ENCODE assay signal across 9 mouse cellular contexts in genomic region chr4:142079629-142080486, GRCm38 (mm10). TPM values are rescaled to one million over a fixed set of nuclear protein-coding genes. Genes with fewer than 3 reads are reported as not detected.
A peak's percentile ranks its signal among the peaks of the same experiment; 100 is the strongest.
DNase-seq lines count a peak whose midpoint lies in the region; ATAC-seq and TF ChIP-seq lines count a peak whose summit lies in the region.
"Had no signal": no experiment of that assay in that cellular context is flagged by ENCODE, and none has a peak within 500 bp of the region (broad histone marks: within the 10 kb centered on the region; RNA-seq: fewer than 3 reads in every experiment).

No protein-coding gene starts in this region.

- WGBS in heart, embryonic 12.5 days = 58% methylated on average over 14 of the region's 14 CpGs
- 36% methylated on average over 14 of the region's 14 CpGs for WGBS in macrophage (ENCODE audit: missing documents)

- peaks cover 64% of the 10 kb centered on the region for H3K4me1 ChIP-seq in heart, embryonic 12.5 days (replicated peaks)
- H3K4me1 ChIP-seq in cortical plate, adult 2 months (ENCODE audit: control insufficient read depth, insufficient read depth, low read length) = no peaks in the 10 kb centered on the region; the same call in 1 of the 2 replicates

- no peaks in the 10 kb centered on the region for H3K36me3 ChIP-seq in heart, embryonic 12.5 days
- no peaks in the 10 kb centered on the region for H3K36me3 ChIP-seq in macrophage (ENCODE audit: inconsistent target)

- H3K4me2 ChIP-seq in heart, embryonic 12.5 days = no peak overlapping the region

- TF ChIP-seq CTCF in cortical plate, adult 2 months (IDR thresholded peaks at IDR 0.05; ENCODE audit: extremely low read depth, insufficient read depth, low read length) = no peak

- no peak for TF ChIP-seq POLR2A in cortical plate, adult 2 months (IDR thresholded peaks at IDR 0.05; ENCODE audit: extremely low read depth, insufficient read depth, low read length)

- H3K79me2 ChIP-seq in macrophage (ENCODE audit: inconsistent target) = peaks cover 87% of the 10 kb centered on the region

- no peak for DNase-seq in heart, adult 8-10 months (ENCODE audit: low spot score)
- DNase-seq in A20 (ENCODE audit: low read depth, low spot score) = peak; percentile 50
- DNase-seq in retina, embryonic 14.5 days (ENCODE audit: low spot score) = no peak
- no peak for DNase-seq in layer of hippocampus, postnatal 10 days (ENCODE audit: low spot score in 2 of 2)
- no peak for DNase-seq in left cerebral cortex, postnatal 25 days (ENCODE audit: low spot score in 2 of 2)
- DNase-seq: lung, postnatal 10 days had no signal

- H3K9ac ChIP-seq in heart, embryonic 12.5 days = no peak overlapping the region

- H3K27ac ChIP-seq in heart, embryonic 12.5 days (ENCODE audit: poor library complexity, severe bottlenecking) = peak overlapping the region; percentile 43
- H3K27ac ChIP-seq in cortical plate, adult 2 months (ENCODE audit: insufficient read depth, low read length) = 0 out of 2 replicates have a peak overlapping the region, but pooled peaks have one; percentile 43
- H3K27ac ChIP-seq in macrophage = peak overlapping the region; percentile 58

- H3K9me3 ChIP-seq in heart, embryonic 12.5 days (replicated peaks) = no peaks in the 10 kb centered on the region

- ATAC-seq in heart, embryonic 12.5 days (ENCODE audit: insufficient number of reproducible peaks, low FRiP score) = no peak

- no peak overlapping the region for H3K4me3 ChIP-seq in heart, embryonic 12.5 days
- no peak overlapping the region for H3K4me3 ChIP-seq in cortical plate, adult 2 months (ENCODE audit: insufficient read depth, low read length)
- no peak overlapping the region for H3K4me3 ChIP-seq in macrophage (ENCODE audit: inconsistent target)

- no peaks in the 10 kb centered on the region for H3K27me3 ChIP-seq in heart, embryonic 12.5 days (replicated peaks)

- intact Hi-C loops in left cerebral cortex, postnatal 25 days (cut with DNase I) = loop anchor here (5.0 kb wide), 1 partner anchor 73 kb away; no protein-coding TSS in a partner anchor

RNA-seq across cellular contexts. Expression of gene Tmem51, which starts 4.2 kb away (rescaled TPM):
- polyA plus RNA-seq in heart, embryonic 12.5 days (2016; fragmentation: Nextera tagmentation; extraction: Ambion mirVana) = 28.3 and 29.6 TPM in 2 replicates
- total RNA-seq in heart, adult 8-10 months (2022) = 1 to 10 TPM; 4.4 to 5.4 (median 4.7) TPM
- 8.4 and 9.7 TPM in 2 replicates for polyA plus RNA-seq in cortical plate, adult 2 months (2012; rRNA removed)
- 10 to 100 TPM in 15 of 26 experiments, 1 to 10 TPM in 11; 1.0 to 26.5 (median 13.6) TPM for total RNA-seq in macrophage (2018; cell fraction: chromatin; rRNA removed)
- total RNA-seq in macrophage (2018; cell fraction: cytosol; rRNA removed) = 10 to 100 TPM; 10.7 to 55.1 (median 38.2) TPM
- 10 to 100 TPM; 13.4 to 65.3 (median 42.6) TPM for total RNA-seq in macrophage (2018; cell fraction: nucleus; rRNA removed)
- 18.5 to 64.2 TPM (median 46.5 TPM) in 3 replicates for polyA plus RNA-seq in macrophage (2018)
- total RNA-seq in layer of hippocampus, postnatal 10 days (2021) = 1 to 10 TPM; 7.7 TPM
- total RNA-seq in left cerebral cortex, postnatal 25 days (2021) = 1 to 10 TPM; 3.9 to 4.6 TPM
